Mouse (Mus musculus) ZHBTc4 (cell line): ENCODE measurements at regions not wholly inside any gene's neighbourhood (a gene's known extent, or its start where the extent isn't known, plus 50 kb on each side); places are given as distances from the start of the nearest gene placed in this dataset.

Experiments used
- DNase-seq: peaks from one replicate; pipeline ENCODE4 v3.0.0-alpha.2; 2011; ENCODE audit warnings: low read depth, low spot score

- no peak for DNase-seq
These were observed 78.7 kb upstream of the Cntln start for GRCm38 (mm10) chr4:84805431-84805830.

GRCm38 (mm10) chr4:84793156-84793919 is 90.8 kb upstream of the Cntln start:
- DNase-seq: no peak

- peak; percentile 28 for DNase-seq
These were observed 97.5 kb upstream of the Cntln start for GRCm38 (mm10) chr4:84786583-84786982.

DNA sequence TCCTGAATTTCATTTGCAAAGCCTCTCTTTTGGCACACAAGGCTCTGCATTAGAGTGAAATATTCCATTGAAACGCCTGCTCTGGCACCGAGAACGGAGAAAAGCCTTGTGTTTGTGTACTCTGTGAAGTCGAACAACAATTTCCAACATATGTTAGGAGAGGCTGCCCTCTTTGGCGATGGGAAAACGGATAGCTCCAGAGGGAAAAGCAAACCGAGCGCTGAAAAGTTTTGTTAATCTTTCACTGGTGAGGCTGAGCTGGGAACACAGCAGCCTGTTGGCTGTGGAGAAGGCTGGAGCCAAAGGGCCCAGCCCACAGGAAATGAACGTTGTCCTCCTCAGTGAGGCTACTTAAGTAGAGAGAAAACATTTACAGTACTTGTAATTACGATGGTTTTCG is 93.1 kb upstream of the Bnc2 start:
- no peak for DNase-seq

DNA sequence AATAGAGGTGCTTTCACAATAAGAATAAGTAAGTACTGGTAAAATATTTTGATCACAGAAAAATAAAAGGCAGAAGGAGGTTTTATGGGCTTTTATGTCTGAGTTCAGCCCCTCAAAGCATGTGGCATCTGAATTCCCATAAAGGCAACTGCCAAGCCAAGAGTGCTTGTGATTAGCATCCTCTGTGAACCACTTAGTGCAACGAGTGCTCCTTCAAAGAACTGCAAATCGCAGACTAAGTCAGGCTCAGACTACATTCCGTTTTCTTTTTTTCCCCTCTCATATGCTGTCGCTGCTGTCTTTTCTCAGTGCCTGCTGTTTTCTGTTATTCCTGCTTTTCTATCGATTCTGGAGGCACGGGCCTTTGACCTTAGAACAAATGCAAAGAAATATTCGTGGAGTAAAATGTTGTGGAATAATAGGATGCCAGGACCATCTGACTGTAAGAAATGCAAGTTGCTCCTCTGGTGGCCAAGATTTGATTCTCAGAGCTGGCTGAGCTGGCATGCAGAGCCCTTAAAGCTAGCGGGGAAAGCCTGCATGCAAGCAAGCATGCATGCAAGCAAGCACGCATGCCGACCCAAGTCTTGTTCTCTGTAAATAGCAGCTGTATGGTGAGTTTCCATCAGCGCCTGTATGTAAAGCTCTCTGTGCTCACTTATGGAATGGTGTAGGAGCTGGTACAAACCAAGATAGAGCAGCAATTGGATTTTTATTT is 91.8 kb upstream of the Bnc2 start:
- DNase-seq: no peak

DNA sequence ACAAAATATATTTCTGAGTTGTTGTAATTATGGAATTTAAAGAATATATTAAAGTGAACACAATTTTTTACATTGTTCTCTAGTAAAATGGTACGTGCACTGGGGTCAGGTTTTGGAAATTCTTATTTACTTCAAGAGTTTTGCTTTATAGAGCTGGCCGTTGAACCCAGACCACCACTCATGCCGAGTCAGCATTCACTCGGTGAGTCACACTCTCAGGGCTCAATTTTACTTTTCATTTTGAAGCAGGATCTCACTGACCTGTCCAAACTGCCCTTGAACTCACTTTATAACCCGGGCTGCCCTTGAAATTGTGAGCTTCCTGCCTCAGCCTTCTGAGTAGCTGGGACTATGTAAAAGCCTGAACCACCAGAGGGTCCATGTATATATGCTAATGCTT is 82.1 kb upstream of the Bnc2 start:
- DNase-seq: no peak

- no peak for DNase-seq
These were observed 77.6 kb upstream of the Bnc2 start for GRCm38 (mm10) chr4:84752613-84753185.

DNA sequence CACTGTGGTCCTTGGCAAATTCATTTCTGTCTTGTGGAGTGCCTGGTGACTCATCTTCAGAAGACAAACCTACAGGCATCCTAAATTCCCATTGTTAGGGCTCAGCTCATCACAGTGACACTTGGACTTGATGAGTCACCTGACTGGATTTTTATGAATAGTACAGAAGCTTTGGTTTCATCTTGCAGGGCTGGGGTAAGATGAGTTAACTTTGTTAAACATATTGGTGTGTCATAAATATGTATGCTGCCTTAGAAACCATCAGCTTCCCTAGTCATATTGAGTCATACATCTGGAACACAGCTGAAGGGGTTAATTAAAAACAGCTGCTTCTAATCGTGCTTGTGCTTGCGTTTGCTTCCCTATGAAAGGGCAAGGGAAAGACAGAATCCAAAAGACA is 66.2 kb upstream of the Bnc2 start:
- no peak for DNase-seq

DNA sequence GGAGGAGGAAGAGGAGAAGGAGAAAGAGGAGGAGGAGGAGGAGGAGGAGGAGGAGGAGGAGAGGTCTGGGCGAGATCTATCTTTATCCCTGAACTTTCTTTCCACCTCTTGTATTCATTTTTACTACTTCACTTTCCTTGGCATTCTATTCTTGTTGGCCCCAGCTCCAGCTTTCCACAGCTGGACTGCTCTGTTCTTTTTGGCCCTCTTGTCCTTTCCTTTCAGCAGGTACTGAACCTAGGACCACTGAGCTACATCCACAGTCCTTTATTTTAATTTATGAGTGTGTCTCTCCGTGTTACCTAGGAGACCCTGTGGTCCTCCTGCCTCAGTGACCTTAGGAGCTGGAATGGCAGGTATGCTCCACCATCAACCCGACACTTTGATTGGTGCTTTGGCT is 65.7 kb upstream of the Bnc2 start:
- no peak for DNase-seq
